Mouse (Mus musculus): ENCODE results near the gene Sh2d4b.

- no peak for TF ChIP-seq CTCF (IDR thresholded peaks at IDR 0.05)
- no peak for TF ChIP-seq EP300 (IDR thresholded peaks at IDR 0.05)
Measured at GRCm38 (mm10) chr14:40908763-40909162, 15.7 kb upstream of the Sh2d4b start.
